Mouse (Mus musculus) lung, postnatal 0 days (tissue): ENCODE results near the gene Mettl8.

ENCODE experiments used
- CTCF ChIP-seq: IDR thresholded peaks from 2 replicates; pipeline ENCODE4 v1.5.1; 2016; ENCODE audit warnings: antibody characterized with exemption, mild to moderate bottlenecking
- EP300 ChIP-seq: IDR thresholded peaks from 2 replicates; pipeline ENCODE4 v1.6.1; 2016; ENCODE audit warnings: antibody characterized with exemption, mild to moderate bottlenecking, control low read depth

DNA sequence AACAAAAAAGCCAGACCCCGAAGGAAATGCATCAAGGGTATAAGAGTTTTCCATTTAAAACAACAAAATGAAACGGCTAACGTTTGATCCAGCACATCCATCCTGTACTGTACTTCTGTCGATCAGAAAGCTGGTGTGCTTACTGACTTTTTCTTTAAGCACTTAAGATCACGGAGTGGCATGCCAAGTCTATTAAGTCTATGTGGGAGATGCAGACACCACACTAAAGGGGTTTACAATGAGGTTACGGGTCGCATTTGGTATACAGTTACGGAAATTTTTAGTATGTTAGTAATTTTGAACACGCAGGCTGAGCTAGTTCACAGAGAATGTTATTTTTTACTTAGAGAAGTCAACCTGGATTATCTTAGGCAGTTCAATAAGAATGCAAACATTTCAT, 667 bp downstream of the Mettl8 start:
- TF ChIP-seq CTCF: no peak
- no peak for TF ChIP-seq EP300
